Mouse (Mus musculus) embryonic fibroblast, embryonic 13.5 days (primary cell): ENCODE results near the gene Ptbp1. TPM values are rescaled to one million over a fixed set of nuclear protein-coding genes. Genes with fewer than 3 reads are reported as not detected.

Source experiments
- H3K27ac ChIP-seq: 2 replicates; pipeline ENCODE4 v1.5.1; 2012; ENCODE audit warnings: low read length, control low read depth, inconsistent platforms; ENCODE audit not compliant: insufficient read depth
- H3K4me1 ChIP-seq: 2 replicates; pipeline ENCODE4 v1.6.1; 2011; ENCODE audit warnings: low read length; ENCODE audit not compliant: control insufficient read depth, insufficient read depth
- H3K4me3 ChIP-seq: 2 replicates; pipeline ENCODE4 v1.5.1; 2011; ENCODE audit warnings: mild to moderate bottlenecking, control low read depth, low read length; ENCODE audit not compliant: insufficient read depth
- CTCF ChIP-seq: IDR thresholded peaks from 2 replicates; pipeline ENCODE4 v1.5.1; 2011; ENCODE audit warnings: mild to moderate bottlenecking, control low read depth, low read length, moderate library complexity, borderline replicate concordance; ENCODE audit not compliant: insufficient read depth
- POLR2A ChIP-seq: IDR thresholded peaks from 2 replicates; pipeline ENCODE4 v1.6.1; 2011; ENCODE audit warnings: low read depth, mild to moderate bottlenecking, control low read depth, low read length, moderate library complexity
- polyA plus RNA-seq: library from polyadenylated mRNA; stranded (reverse); fragments of >200 nt; gene quantifications from 2 replicates; pipeline ENCODE4 v1.2.4, GENCODE M21; 2011; ENCODE audit warnings: low read depth; ENCODE audit not compliant: missing spikeins, insufficient read length

The Ptbp1 gene
- 351 and 422 TPM in 2 replicates for polyA plus RNA-seq

DNA sequence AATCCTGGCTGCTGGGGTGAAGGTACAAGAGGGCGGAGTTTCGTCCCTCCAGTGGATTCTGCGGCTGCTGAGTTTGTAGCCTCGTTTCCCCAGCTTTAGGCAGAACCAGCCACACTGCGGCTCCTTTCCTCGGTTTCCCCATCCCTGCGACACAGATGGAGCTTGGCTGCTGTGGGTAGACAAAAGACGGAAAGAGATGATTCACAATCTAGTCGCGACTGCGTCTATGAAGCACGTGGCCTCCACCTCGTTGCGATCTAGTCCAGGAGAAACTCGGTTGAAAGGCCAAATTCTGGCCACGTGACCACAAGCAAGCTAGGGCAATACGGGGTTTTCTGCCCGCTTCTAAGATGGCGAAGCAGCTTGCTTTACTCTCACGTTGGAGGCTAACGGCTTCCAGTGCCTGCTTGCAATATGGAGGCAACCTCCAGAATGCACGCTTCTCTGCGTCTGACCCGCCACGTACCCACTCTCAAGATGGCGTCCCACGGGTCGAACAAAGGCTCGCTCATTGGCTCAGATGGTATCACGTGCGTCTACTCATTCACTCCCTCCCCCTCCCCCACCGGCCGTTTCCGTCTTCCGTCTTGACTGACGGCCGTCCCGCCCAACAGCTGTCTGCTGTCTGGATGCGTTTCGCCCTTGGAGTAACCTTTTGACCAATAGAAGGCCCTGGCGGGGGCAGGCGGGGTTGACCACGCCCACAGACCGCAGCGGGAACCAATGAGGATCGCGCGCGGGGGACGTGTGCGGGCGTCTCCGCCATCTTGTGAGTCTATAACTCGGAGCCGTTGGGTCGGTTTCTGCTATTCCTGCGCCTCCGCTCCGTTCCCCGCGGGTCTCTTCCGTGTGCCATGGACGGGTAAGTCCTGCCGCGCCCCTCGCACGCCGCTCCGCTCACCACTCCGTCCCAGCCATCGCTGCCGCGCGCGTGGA, at the start of gene Ptbp1:
TSS of gene Ptbp1 (plus strand) at position 568 of the 936 bp plus-strand sequence.
- Histone ChIP-seq H3K4me1 (peaks cover 13% of the 10 kb centered on the region; the same call in 1 of the 2 replicates), H3K4me3 (peak within 1 kb of the TSS; percentile 97), H3K27ac (peak within 1 kb of the TSS; percentile 96)
- TF ChIP-seq CTCF (no peak), POLR2A (peak; percentile 100)

DNA sequence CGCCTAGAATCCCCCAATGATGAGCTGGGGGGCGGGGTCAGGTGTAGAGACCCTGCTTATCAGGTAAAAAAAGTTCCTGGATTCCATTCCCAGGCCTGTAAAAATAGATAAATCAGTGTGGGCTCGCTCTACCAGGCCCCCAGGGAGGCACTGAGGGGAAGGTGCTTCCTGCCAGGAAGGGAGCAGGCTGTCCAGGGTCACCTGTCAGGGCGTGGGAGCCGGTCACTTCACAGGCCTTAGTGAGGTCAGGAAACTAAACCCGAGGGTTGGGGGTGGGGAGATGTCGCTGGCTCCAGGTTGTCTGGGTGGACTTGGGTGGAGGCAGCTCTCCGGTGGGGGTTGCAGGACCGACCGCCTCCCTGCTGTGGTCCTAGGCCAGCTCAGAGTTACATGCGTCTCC, 48.6 kb upstream of the Ptbp1 start:
- peaks cover 4% of the 10 kb centered on the region for H3K4me1 ChIP-seq

DNA sequence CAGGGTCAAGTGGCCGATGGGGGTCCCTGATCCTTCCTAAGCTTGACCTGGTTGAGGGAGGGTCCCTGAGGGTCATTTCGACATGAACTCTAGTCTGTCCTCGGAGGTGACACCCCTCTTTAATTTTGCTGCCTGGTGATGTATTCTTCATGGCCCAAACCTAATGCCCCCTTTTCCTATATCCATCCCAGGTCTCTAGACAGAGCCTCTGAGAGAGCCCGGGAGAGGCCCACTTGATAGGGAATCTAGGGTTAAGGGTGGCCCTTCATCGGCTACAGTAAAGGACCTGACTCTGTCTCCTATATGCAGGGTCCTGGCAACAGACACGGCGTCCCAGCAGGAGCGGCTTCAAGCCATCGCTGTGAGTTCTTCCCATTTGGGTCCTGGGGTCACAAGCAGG, 47.9 kb upstream of the Ptbp1 start:
- Histone ChIP-seq H3K4me1 (peaks cover 4% of the 10 kb centered on the region), H3K27ac (no peak overlapping the region), H3K4me3 (no peak overlapping the region)
- no peak for TF ChIP-seq CTCF
- TF ChIP-seq POLR2A: no peak

More for the DNA sequence above, 48.6 kb upstream of the Ptbp1 start:
- no peak for TF ChIP-seq CTCF
- no peak for TF ChIP-seq POLR2A
- no peak overlapping the region for H3K27ac ChIP-seq
- H3K4me3 ChIP-seq: no peak overlapping the region

DNA sequence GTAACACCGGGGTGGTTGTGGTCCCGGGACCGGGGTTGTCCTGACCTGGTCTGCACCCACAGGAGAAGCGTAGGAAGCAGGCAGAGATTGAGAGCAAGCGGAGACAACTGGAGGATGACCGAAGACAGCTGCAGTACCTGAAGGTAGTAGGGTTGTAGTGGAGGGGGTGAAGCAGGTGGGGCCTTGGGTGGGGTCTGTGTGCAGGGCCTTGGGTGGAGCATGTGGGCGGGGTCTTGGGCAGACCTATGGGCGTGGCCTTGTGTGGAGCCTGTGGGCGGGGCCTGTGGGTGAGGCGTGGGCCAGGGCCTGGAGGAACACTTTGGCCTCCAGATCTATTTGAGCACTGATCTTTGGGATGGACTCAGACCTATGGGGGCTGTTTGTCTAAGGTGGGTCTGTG, 47.3 kb upstream of the Ptbp1 start:
- TF ChIP-seq CTCF (no peak), POLR2A (no peak)
- H3K4me1 ChIP-seq: peaks cover 2% of the 10 kb centered on the region; the same call in 1 of the 2 replicates
- no peak overlapping the region for H3K27ac ChIP-seq
- no peak overlapping the region for H3K4me3 ChIP-seq

DNA sequence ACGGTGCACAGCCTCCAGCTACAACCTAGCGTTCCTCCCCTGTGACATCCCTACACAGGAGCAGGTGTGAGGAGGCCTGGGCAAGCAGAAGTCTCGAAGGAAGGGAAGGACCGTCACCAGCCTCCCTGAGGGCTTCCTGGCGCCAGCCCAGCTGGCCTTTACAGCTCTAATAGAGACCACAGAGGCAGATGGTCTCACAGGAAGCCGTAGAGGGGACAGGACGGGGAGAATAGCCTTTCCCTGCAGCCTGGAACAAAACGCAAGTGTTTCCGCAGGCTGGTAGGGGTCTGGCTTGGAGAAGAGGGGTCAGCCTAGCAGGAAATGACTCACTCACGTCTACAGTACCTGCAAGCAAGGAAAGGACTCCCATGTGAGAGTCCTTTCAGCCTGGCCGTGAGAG, 46.4 kb upstream of the Ptbp1 start:
- H3K4me1 ChIP-seq: no peaks in the 10 kb centered on the region
- TF ChIP-seq POLR2A (no peak), CTCF (no peak)
- no peak overlapping the region for H3K4me3 ChIP-seq
- no peak overlapping the region for H3K27ac ChIP-seq

DNA sequence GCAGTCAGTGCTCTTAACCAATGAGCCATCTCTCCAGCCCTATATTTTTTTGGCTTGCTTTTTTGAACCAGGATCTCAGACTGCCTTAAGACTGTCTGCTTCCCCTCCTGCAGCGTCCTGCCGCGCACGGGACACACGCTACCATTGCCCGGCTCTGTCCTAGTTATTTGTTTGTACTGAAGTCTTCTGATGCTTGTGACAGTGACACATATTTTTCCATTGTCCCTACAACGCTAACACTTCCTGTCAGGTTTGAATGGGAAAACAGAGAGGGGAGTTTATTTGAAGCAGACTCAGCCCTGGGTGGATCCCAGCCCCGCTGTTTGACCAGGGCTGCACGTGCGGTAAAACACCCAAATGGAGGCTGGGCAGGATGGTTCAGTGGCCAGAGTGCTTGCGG, 45.5 kb upstream of the Ptbp1 start:
- TF ChIP-seq CTCF: no peak
- TF ChIP-seq POLR2A: no peak
- H3K27ac ChIP-seq: no peak overlapping the region
- H3K4me1 ChIP-seq: no peaks in the 10 kb centered on the region
- no peak overlapping the region for H3K4me3 ChIP-seq

DNA sequence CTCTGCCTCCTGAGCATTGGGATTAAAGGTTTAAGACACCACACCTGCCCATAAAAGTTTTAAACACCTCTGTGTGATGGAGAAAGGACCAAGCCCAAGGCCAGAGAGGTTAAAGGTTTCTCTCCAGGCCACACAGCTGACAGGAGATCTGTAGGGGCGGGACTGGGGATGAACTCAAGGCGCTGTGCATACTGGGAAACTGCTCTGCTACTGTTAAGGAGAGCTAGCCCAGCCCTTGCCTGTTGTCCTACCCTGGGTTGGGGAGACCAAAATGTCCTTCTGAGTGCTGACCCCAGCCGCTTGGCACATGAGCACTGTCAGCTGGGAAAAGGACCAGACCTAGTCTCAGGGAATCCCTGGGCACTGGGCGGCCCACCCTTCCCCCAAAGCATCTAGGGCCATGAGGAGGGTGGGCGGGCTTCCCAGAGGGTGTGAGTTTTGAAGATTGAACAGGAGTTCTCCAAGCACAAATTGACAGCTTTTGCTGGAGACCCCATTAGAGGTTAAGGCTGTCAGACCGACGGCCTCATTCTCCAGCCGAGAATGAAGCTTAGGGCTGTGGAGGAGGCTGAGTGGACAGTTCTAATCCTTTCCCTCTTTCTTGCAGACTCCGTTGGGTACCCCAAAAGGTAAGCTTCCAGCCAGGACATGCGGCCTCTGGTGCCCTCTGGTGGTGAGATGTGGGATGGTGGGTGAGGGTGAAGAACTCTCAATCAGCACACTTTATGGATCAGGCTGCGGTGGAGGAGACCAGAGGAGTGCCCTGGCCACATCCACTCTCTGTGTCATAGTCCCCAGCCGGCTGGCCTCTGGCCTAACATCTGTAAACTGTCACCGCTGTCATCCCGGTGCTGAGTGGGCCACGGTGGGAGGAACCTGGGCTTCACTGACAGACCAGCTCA, 42.2 kb upstream of the Ptbp1 start:
- Histone ChIP-seq H3K27ac (no peak overlapping the region), H3K4me1 (no peaks in the 10 kb centered on the region), H3K4me3 (no peak overlapping the region)
- TF ChIP-seq POLR2A (no peak), CTCF (peak; percentile 95)

DNA sequence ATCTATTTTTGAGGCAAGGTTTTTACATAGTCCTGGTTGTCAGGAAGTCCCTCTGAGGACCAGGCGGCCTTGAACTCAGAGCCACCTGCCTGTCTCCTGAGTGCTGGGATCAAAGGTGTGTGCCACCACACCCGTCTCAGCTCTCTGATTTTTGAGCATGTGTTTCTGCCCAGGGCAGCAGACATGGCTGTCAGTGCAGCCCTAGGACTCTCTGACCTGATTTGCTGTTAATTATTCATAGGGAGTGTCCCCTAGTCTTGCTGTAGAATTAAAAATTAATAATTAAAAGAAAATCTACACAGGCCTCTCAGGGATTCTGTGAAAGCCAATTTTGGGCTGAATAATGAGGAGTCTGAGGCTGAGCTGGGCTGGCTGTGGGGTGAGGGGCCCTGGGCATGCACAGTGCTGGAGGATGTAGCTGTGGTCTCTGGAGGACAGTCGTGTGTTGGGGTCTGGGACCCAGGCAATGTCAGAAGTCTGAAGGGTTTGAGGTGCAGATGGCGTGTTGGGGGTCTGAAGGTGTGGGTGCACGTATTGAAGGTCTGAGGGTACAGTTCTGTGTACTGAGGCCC, 39.9 kb upstream of the Ptbp1 start:
- no peaks in the 10 kb centered on the region for H3K4me1 ChIP-seq
- H3K4me3 ChIP-seq: no peak overlapping the region
- no peak for TF ChIP-seq POLR2A
- no peak for TF ChIP-seq CTCF
- H3K27ac ChIP-seq: no peak overlapping the region

DNA sequence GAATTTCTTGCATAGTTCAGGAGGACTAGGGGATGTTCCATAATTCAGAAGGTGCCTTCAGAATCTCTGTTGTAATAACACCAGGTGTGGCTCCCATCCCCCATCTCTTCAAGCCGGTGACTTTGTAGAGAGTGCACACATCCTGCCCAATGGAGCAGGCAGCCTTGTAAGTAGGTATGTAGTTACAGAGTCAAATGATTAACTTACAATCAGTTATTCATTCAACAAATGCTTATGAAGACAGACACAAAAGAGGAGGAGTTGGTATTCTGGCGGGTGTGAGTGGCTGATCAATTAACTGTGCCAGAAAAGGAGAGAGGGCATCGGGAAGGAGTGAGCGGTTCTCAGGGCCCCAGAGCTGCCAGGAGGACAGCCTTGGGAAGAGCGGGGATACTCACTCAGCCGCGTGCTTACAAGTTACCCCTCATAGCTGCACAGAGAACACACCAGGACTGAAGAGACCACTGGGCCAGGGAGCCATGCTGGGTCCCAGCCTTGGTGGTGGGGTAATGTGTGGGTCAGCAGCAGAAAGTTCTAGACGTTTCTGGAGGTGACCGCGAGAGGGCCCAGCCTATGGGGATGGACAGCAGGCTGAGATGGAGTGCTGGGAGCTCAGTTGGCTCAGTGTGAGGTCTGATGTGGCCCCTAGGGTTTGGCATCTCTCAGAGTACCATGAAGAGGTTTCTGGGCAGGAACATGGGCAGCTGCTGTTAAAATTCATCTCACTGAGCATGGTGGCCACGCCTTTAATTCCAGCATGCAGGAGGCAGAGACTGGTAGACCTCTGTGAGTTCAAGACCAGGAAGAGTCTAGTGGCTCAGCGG, 38.3 kb upstream of the Ptbp1 start:
- no peaks in the 10 kb centered on the region for H3K4me1 ChIP-seq
- no peak for TF ChIP-seq POLR2A
- TF ChIP-seq CTCF: no peak
- H3K4me3 ChIP-seq: no peak overlapping the region
- H3K27ac ChIP-seq: no peak overlapping the region
